Mouse (Mus musculus) 416B (cell line): ENCODE measurements around the gene Pdik1l.

Experiments
- DNase-seq: peaks from one replicate; pipeline ENCODE4 v3.0.0; 2011; ENCODE audit warnings: low read depth

Pdik1l gene

DNA sequence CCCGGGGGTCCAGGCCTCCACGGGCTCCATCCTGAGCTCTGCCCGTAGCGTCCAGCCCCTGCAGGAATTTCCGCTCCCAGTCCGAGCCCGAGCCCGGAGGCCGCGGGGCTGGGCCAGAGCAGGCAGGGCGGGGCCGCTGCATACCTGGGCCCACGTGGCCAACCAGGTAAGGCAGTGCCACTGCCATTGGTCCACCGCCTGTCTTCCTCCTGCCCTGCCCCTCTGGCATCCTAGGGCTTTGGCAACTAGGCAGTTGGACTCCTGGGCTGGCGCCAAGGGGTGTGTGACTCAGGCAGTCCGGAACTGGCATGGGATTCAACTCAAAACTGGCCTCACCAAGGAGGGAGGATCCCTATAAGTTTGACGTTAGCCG lies 49.4 kb downstream of the Pdik1l start, which contains the start of gene Cnksr1:
Gene Cnksr1 (minus strand): TSS at position 121 of the 373 bp plus-strand sequence.
- DNase-seq, result no peak

DNA sequence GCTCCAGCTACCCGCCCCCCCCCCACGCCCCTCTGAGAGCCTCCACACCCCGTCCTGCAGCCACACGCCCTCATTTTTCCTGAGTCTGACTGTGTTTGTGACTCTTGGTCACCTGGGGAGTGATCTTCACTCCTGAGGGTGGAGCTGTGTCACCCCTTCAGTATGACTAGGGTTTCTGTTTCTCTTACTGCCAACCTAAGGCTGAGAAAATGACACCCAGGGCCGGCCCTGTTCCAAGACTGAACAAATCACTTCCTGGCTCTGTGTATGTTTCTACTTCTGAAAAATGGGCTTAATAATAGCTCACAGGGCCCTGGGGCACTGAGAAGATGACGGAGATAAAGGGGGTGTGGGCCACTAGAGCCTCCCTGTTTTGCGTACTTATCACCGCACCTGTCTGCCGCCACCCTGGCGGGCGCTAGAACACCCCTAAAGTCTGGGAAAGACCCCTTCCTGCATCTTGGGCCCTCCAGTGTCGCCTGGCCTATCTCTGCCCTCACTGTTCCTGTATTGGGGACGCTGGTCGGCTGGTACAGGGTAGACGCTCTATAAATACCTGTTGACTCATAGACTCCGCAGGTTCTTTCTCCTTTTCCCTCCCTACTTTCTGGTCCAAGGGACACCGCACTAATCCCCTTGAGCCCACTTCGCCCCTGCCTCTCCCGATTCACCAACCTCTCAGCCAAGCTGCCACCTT lies 50.0 kb downstream of the Pdik1l start:
- DNase-seq, result no peak

DNA sequence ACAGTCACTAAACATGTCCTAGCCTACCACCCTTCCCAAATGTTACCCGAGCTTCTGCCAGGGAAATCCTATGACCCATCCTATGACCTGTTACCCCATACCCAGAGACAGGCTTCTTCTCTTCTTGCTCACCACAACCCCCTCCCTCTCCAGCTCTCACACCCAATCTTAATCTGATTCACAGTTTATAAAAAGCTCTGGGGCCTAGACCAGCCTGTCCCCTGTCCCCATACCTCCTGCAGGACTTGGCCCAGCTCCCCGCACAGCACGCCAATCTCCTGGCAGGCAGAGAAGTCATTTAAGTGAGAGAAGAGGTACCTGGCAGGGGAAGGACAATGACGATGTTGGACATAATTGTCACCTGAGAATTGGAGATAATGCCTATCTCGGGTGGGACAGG lies 52.8 kb downstream of the Pdik1l start:
- DNase-seq, result no peak

DNA sequence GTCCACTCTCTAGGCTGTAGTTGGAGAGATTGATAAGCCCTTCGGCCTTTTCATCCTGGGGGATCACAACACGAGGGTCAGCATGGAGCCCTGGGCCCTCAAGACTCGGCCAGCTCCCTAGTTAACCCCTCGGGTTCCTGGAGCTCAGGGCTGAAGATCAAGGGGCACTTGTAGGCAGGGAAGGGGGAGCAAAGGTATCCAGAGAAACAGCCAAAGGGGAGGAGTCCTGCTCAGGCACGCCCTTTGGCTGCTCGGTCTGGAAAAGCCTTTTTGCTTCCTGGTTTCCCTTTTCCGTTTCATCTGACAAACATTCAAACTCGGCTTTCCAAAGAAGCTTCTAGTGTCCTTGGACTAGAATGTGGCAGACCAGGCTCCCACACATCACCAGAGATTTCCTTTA lies 57.3 kb downstream of the Pdik1l start:
- no peak for DNase-seq

DNA sequence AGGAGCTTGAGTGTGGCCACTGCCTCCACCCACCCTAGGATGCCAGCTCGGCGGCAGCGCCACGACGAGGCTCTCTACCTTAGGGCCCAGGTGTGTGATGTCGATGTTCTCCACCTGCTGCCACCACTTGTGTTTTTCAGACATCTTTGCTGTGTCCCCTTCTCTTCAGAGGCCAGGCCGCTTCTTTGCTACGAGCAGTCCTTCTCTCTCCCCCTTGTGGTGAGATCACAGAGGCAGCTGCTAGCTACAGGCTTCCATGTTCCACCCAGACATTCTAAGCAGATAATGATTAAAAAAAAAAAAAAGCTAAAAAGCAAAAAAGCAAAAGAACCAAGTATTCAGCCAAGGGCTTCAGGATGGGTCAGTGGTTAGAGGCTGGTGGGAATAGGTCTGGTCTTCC lies 60.5 kb downstream of the Pdik1l start, which contains the start of gene Catsper4:
Gene Catsper4 (minus strand): TSS at position 190 of the 400 bp plus-strand sequence.
- peak; percentile 25 for DNase-seq
